ENCODE assay signal across 20 mouse cellular contexts in genomic region chr5:116380384-116380783, GRCm38 (mm10). TPM values are rescaled to one million over a fixed set of nuclear protein-coding genes. Genes with fewer than 3 reads are reported as not detected.
DNase-seq lines count a peak whose midpoint lies in the region; ATAC-seq and TF ChIP-seq lines count a peak whose summit lies in the region.
"Had no signal": no experiment of that assay in that cellular context is flagged by ENCODE, and none has a peak within 500 bp of the region (broad histone marks: within the 10 kb centered on the region; RNA-seq: fewer than 3 reads in every experiment).

No protein-coding gene starts in this region.

- H3K4me2 ChIP-seq in midbrain, embryonic 16.5 days (ENCODE audit: low read length) = no peak overlapping the region
- H3K4me2 ChIP-seq in midbrain, embryonic 11.5 days = no peak overlapping the region
- no peak overlapping the region for H3K4me2 ChIP-seq in neural tube, embryonic 14.5 days (ENCODE audit: low read depth, low read length)
- H3K4me2 ChIP-seq in intestine, embryonic 15.5 days (replicated peaks) = no peak overlapping the region
- H3K4me2 ChIP-seq: forebrain, embryonic 12.5 days; heart, embryonic 12.5 days; limb, embryonic 13.5 days; liver, embryonic 13.5 days; lung, embryonic 15.5 days had no signal

- TF ChIP-seq CTCF in cerebellum, adult 2 months (IDR thresholded peaks at IDR 0.05; ENCODE audit: borderline replicate concordance, insufficient read depth, low read depth, low read length) = no peak

- no peaks in the 10 kb centered on the region for H3K9me3 ChIP-seq in midbrain, embryonic 16.5 days (replicated peaks; ENCODE audit: control insufficient read depth, low read length, poor library complexity, severe bottlenecking)
- H3K9me3 ChIP-seq in midbrain, embryonic 11.5 days (ENCODE audit: control insufficient read depth, low read length) = no peaks in the 10 kb centered on the region
- H3K9me3 ChIP-seq in neural tube, embryonic 14.5 days (ENCODE audit: control insufficient read depth, low read length) = no peaks in the 10 kb centered on the region
- no peaks in the 10 kb centered on the region for H3K9me3 ChIP-seq in intestine, embryonic 15.5 days
- H3K9me3 ChIP-seq: embryonic facial prominence, embryonic 10.5 days; forebrain, embryonic 12.5 days; heart, embryonic 12.5 days; limb, embryonic 13.5 days; liver, embryonic 13.5 days; lung, embryonic 15.5 days; midbrain, embryonic 10.5 days had no signal

- no peak overlapping the region for H3K9ac ChIP-seq in midbrain, embryonic 16.5 days (ENCODE audit: low read depth, low read length)
- no peak overlapping the region for H3K9ac ChIP-seq in midbrain, embryonic 11.5 days (ENCODE audit: low read length)
- H3K9ac ChIP-seq in neural tube, embryonic 14.5 days (replicated peaks; ENCODE audit: low read depth, low read length) = no peak overlapping the region
- no peak overlapping the region for H3K9ac ChIP-seq in intestine, embryonic 15.5 days
- H3K9ac ChIP-seq: forebrain, embryonic 12.5 days; heart, embryonic 12.5 days; limb, embryonic 13.5 days; liver, embryonic 13.5 days; lung, embryonic 15.5 days had no signal

- no peaks in the 10 kb centered on the region for H3K27me3 ChIP-seq in midbrain, embryonic 16.5 days (ENCODE audit: control insufficient read depth, insufficient read depth, low read depth, low read length)
- no peaks in the 10 kb centered on the region for H3K27me3 ChIP-seq in midbrain, embryonic 11.5 days (ENCODE audit: control insufficient read depth, insufficient read depth, low read length)
- H3K27me3 ChIP-seq in neural tube, embryonic 14.5 days (ENCODE audit: control insufficient read depth, insufficient read depth, low read length) = no peaks in the 10 kb centered on the region
- H3K27me3 ChIP-seq in intestine, embryonic 15.5 days (replicated peaks) = no peaks in the 10 kb centered on the region
- no peaks in the 10 kb centered on the region for H3K27me3 ChIP-seq in cerebellum, adult 2 months (ENCODE audit: control insufficient read depth, insufficient read depth, low read length)
- H3K27me3 ChIP-seq: forebrain, embryonic 12.5 days; liver, embryonic 13.5 days; lung, embryonic 15.5 days had no signal

- no peak for ATAC-seq in CD4-positive, CD25-positive, alpha-beta regulatory T cell, adult 4 months
- ATAC-seq in midbrain, embryonic 16.5 days = no peak
- no peak for ATAC-seq in midbrain, embryonic 11.5 days (ENCODE audit: low FRiP score)
- no peak for ATAC-seq in neural tube, embryonic 14.5 days (ENCODE audit: low read depth)
- ATAC-seq in intestine, embryonic 15.5 days = no peak
- ATAC-seq: intestine, postnatal 0 days had no signal

- no peak for TF ChIP-seq POLR2A in cerebellum, adult 2 months (IDR thresholded peaks at IDR 0.05; ENCODE audit: borderline replicate concordance, insufficient read depth, low read length)

- peak; percentile 60 for DNase-seq in CD4-positive, CD25-positive, alpha-beta regulatory T cell, adult 2 months (ENCODE audit: low read depth, low spot score)
- DNase-seq in midbrain, embryonic 11.5 days (ENCODE audit: low spot score, missing footprints) = no peak
- peak; percentile 48 for DNase-seq in thymus, postnatal 25 days
- DNase-seq in cerebellum, adult 2 months = no peak
- DNase-seq: cerebellum, adult 9-10 months; gastrocnemius, postnatal 10 days; heart, adult 11 months; liver, embryonic 13.5 days had no signal

- H3K4me3 ChIP-seq in midbrain, embryonic 16.5 days (ENCODE audit: low read depth, low read length) = no peak overlapping the region
- H3K4me3 ChIP-seq in midbrain, embryonic 11.5 days (ENCODE audit: low read depth, low read length) = no peak overlapping the region
- no peak overlapping the region for H3K4me3 ChIP-seq in neural tube, embryonic 14.5 days (ENCODE audit: low read depth, low read length)
- H3K4me3 ChIP-seq in intestine, embryonic 15.5 days (replicated peaks) = no peak overlapping the region
- H3K4me3 ChIP-seq in cerebellum, adult 2 months (replicated peaks; ENCODE audit: insufficient read depth, low read depth, low read length) = no peak overlapping the region
- H3K4me3 ChIP-seq: embryonic facial prominence, embryonic 10.5 days; forebrain, embryonic 12.5 days; heart, embryonic 12.5 days; limb, embryonic 13.5 days; liver, embryonic 13.5 days; lung, embryonic 15.5 days; midbrain, embryonic 10.5 days had no signal

- H3K4me1 ChIP-seq in midbrain, embryonic 16.5 days (ENCODE audit: control insufficient read depth, insufficient read depth, low read length) = peaks cover 5% of the 10 kb centered on the region
- H3K4me1 ChIP-seq in midbrain, embryonic 11.5 days (ENCODE audit: control insufficient read depth, insufficient read depth, low read length) = no peaks in the 10 kb centered on the region
- peaks cover 6% of the 10 kb centered on the region for H3K4me1 ChIP-seq in neural tube, embryonic 14.5 days (ENCODE audit: control insufficient read depth, insufficient read depth, low read length)
- H3K4me1 ChIP-seq in intestine, embryonic 15.5 days (replicated peaks) = no peaks in the 10 kb centered on the region
- H3K4me1 ChIP-seq in cerebellum, adult 2 months (ENCODE audit: control insufficient read depth, insufficient read depth, low read length) = no peaks in the 10 kb centered on the region
- H3K4me1 ChIP-seq: heart, embryonic 12.5 days; liver, embryonic 13.5 days; lung, embryonic 15.5 days; midbrain, embryonic 10.5 days had no signal

- no peaks in the 10 kb centered on the region for H3K36me3 ChIP-seq in midbrain, embryonic 16.5 days (ENCODE audit: control insufficient read depth, insufficient read depth, low read length)
- no peaks in the 10 kb centered on the region for H3K36me3 ChIP-seq in midbrain, embryonic 11.5 days (ENCODE audit: control insufficient read depth, insufficient read depth, low read length)
- H3K36me3 ChIP-seq in neural tube, embryonic 14.5 days (ENCODE audit: control insufficient read depth, insufficient read depth, low read length) = no peaks in the 10 kb centered on the region
- no peaks in the 10 kb centered on the region for H3K36me3 ChIP-seq in intestine, embryonic 15.5 days
- H3K36me3 ChIP-seq: embryonic facial prominence, embryonic 10.5 days; forebrain, embryonic 12.5 days; heart, embryonic 12.5 days; limb, embryonic 13.5 days; liver, embryonic 13.5 days; lung, embryonic 15.5 days; midbrain, embryonic 10.5 days had no signal

- WGBS in midbrain, embryonic 16.5 days = 86% methylated on average over 7 of the region's 7 CpGs
- 88% methylated on average over 7 of the region's 7 CpGs for WGBS in midbrain, embryonic 11.5 days
- WGBS in neural tube, embryonic 14.5 days = 82% methylated on average over 7 of the region's 7 CpGs
- WGBS in intestine, embryonic 15.5 days = 85% methylated on average over 7 of the region's 7 CpGs
- WGBS in cerebellum, adult 2 months = 88% methylated on average over 7 of the region's 7 CpGs

- peak overlapping the region; percentile 50; the same call in 1 of the 2 replicates for H3K27ac ChIP-seq in midbrain, embryonic 16.5 days (ENCODE audit: low read length)
- H3K27ac ChIP-seq in midbrain, embryonic 11.5 days (ENCODE audit: low read depth, low read length) = no peak overlapping the region
- 0 out of 2 replicates have a peak overlapping the region, but pooled peaks have one; percentile 39 for H3K27ac ChIP-seq in neural tube, embryonic 14.5 days (ENCODE audit: low read depth, low read length)
- H3K27ac ChIP-seq in intestine, embryonic 15.5 days = no peak overlapping the region
- H3K27ac ChIP-seq in cerebellum, adult 2 months (ENCODE audit: insufficient read depth, low read length) = no peak overlapping the region
- H3K27ac ChIP-seq: embryonic facial prominence, embryonic 10.5 days; forebrain, embryonic 12.5 days; limb, embryonic 13.5 days; liver, embryonic 13.5 days; lung, embryonic 15.5 days; macrophage had no signal

RNA-seq across cellular contexts. Expression of gene Hspb8, which starts 42.3 kb away (rescaled TPM):
- polyA plus RNA-seq in CD4-positive, CD25-positive, alpha-beta regulatory T cell, adult 4 months (2017; shearing (Covaris generic)) = not detected
- polyA plus RNA-seq in midbrain, embryonic 16.5 days (2015; fragmentation: Nextera tagmentation; extraction: Ambion mirVana) = 3.7 and 4.2 TPM in 2 replicates
- 5.5 and 6.1 TPM in 2 replicates for polyA plus RNA-seq in midbrain, embryonic 11.5 days (2014; fragmentation: Nextera tagmentation; extraction: Ambion mirVana)
- 3.4 and 5.1 TPM in 2 replicates for polyA plus RNA-seq in neural tube, embryonic 14.5 days (2014; fragmentation: Nextera tagmentation; extraction: Ambion mirVana)
- polyA plus RNA-seq in intestine, embryonic 15.5 days (2015; fragmentation: Nextera tagmentation; extraction: Ambion mirVana) = 11.4 and 12.1 TPM in 2 replicates
- 29.5 and 32.1 TPM in 2 replicates for polyA plus RNA-seq in cerebellum, adult 2 months (2012; rRNA removed)

Comparison
In these comparisons a context has a peak if more than half of its experiments do, and no peak if none do; other contexts are left out.
1. H3K27ac ChIP-seq: peak in midbrain, embryonic 16.5 days (single experiment) and neural tube, embryonic 14.5 days (single experiment); none in midbrain, embryonic 11.5 days (single experiment), intestine, embryonic 15.5 days (single experiment) and cerebellum, adult 2 months (single experiment).
2. DNase-seq: peak in CD4-positive, CD25-positive, alpha-beta regulatory T cell, adult 2 months (single experiment) and thymus, postnatal 25 days (single experiment); none in midbrain, embryonic 11.5 days (single experiment) and cerebellum, adult 2 months (0 of 2).